Mouse (Mus musculus) sigmoid colon, adult 10 weeks (tissue): ENCODE data around the gene Ica1l. TPM values are rescaled to one million over a fixed set of nuclear protein-coding genes. Genes with fewer than 3 reads are reported as not detected.

Experiments
- polyA plus RNA-seq: library from polyadenylated mRNA; stranded (reverse); fragments of 350-450 nt; fragmentation: Illumina TruSeq; extraction: RNeasy Lipid Tissue Mini Kit (QIAGEN cat#74804); gene quantifications from one replicate; pipeline ENCODE4 v1.2.3, GENCODE M21; 2014; ENCODE audit warnings: low read depth, low replicate concordance

Gene Ica1l
- 1.2 TPM for polyA plus RNA-seq

DNA sequence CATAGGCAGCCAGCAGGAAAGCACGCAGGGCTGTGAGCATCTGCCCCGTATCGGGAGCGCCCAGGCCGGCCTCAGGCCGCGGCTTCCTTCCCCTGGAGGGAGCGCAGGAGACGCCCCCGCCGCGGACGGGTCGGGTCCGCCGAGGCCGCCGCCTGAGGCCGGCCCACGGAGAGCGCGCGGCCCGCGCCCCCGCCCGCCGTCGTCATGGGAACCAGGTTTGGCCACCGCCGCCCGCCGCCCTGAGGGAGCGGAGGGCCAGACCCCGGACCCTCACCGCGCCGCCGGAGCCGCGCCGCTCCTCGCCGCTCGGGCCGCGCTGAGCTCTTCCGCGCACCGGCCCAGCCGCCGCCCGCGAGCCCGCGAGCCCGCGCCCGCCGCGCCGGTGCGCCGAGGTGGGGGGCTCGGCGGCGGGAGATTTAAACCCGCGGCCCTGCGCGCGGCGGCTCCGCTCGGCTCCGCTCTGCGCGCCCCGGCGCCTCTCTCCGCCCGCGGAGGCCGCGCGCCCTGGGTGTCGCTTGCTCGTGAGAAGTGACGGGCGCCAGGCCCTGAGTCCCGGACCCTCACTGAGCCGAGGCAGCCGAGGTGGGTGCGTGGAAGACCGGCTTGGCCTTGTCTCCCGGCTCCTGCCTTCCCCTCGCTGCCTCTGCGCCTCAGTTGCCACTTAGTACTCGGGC, at the start of gene Ica1l:
Gene Ica1l, minus strand, starts transcription at position 389 of the 674 bp plus-strand sequence.

Other genes starting within 250 kb of the Ica1l start
- gene Fam117b, start 130.2 kb downstream of the Ica1l start, polyA plus RNA-seq = 59.8 TPM
- 17.5 TPM for gene Carf, start 55.1 kb upstream of the Ica1l start, polyA plus RNA-seq
- gene Wdr12, start 55.5 kb upstream of the Ica1l start, polyA plus RNA-seq = 13.8 TPM
- gene Nbeal1, start 137.4 kb upstream of the Ica1l start, polyA plus RNA-seq = 69.0 TPM